Mouse (Mus musculus) urinary bladder, postnatal 4 days (tissue): ENCODE data around the gene Nek2.

Experiments
- DNase-seq, 2 experiments: peaks; one replicate each; pipeline ENCODE4 v3.0.0; 2021 to 2022; ENCODE audit warnings: low spot score in 2 of 2

The Nek2 gene

GRCm38 (mm10) chr1:191858136-191858535, 36.9 kb downstream of the Nek2 start:
- no peak for DNase-seq

GRCm38 (mm10) chr1:191859847-191860246, 38.6 kb downstream of the Nek2 start:
- no peak for DNase-seq

- DNase-seq: no peak
Measured at GRCm38 (mm10) chr1:191861247-191861646, 40.0 kb downstream of the Nek2 start.

GRCm38 (mm10) chr1:191863833-191864550, 42.7 kb downstream of the Nek2 start:
- DNase-seq: no peak

GRCm38 (mm10) chr1:191864551-191865027, 43.3 kb downstream of the Nek2 start:
- no peak for DNase-seq

- DNase-seq: no peak
Measured at GRCm38 (mm10) chr1:191872076-191872710, 50.9 kb downstream of the Nek2 start.

- no peak for DNase-seq
Measured at GRCm38 (mm10) chr1:191875006-191875405, 53.8 kb downstream of the Nek2 start.

- no peak for DNase-seq
Measured at GRCm38 (mm10) chr1:191875683-191876305, 54.5 kb downstream of the Nek2 start.

- DNase-seq: no peak
Measured at GRCm38 (mm10) chr1:191877681-191878080, 56.4 kb downstream of the Nek2 start.

- no peak for DNase-seq
Measured at GRCm38 (mm10) chr1:191878518-191878921, 57.3 kb downstream of the Nek2 start.

- DNase-seq: no peak
Measured at GRCm38 (mm10) chr1:191880247-191880646, 59.0 kb downstream of the Nek2 start.

GRCm38 (mm10) chr1:191880921-191881609, 59.8 kb downstream of the Nek2 start:
- no peak for DNase-seq

- DNase-seq: no peak
Measured at GRCm38 (mm10) chr1:191881663-191882062, 60.4 kb downstream of the Nek2 start.
